In the genomic region with DNA sequence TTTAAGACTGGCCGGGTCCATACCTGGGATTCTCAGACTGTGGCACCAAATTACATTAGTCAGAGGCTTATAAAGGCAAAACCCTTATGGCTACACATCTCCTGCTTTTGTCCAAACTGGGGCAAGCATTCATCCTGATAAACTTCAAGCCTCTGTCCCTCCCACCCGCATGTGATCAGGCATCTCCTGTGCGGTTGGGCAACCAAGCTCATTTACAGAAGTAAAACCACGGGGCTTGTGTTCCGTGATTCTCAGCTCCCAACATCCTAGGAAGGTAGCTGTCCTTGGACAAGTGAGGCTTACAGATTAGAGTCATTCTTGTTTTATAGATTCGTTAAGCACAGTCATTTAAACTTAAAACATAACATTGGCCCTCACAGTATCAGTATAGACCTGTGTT, we compare ENCODE assay signal across 36 mouse cellular contexts. TPM values are rescaled to one million over a fixed set of nuclear protein-coding genes. Genes with fewer than 3 reads are reported as not detected.
"Had no signal": no experiment of that assay in that cellular context is flagged by ENCODE, and none has a peak within 500 bp of the region (broad histone marks: within the 10 kb centered on the region; RNA-seq: fewer than 3 reads in every experiment).

No protein-coding gene starts in this region.

- ATAC-seq: hindbrain, embryonic 16.5 days; hindbrain, postnatal 0 days; inflammation-experienced regulatory T-cells, adult 6 months; intestine, embryonic 15.5 days; intestine, embryonic 16.5 days; intestine, postnatal 0 days had no signal

- DNase-seq: heart, postnatal 10 days; heart, postnatal 14 days; heart, postnatal 36 days; heart, postnatal 4 days; kidney, adult 11 months; kidney, adult 18-20 months; kidney, adult 2 months; kidney, adult 8-10 months; kidney, adult 9 months; kidney, postnatal 10 days; kidney, postnatal 14 days; kidney, postnatal 25 days; kidney, postnatal 36 days; kidney, postnatal 4 days; layer of hippocampus, adult 9-11 months; layer of hippocampus, postnatal 36 days had no signal

- H3K27me3 ChIP-seq: heart, embryonic 12.5 days; heart, embryonic 13.5 days; heart, embryonic 15.5 days; hindbrain, embryonic 13.5 days; hindbrain, embryonic 15.5 days; intestine, embryonic 15.5 days; kidney, embryonic 15.5 days had no signal

- H3K27ac ChIP-seq: heart, embryonic 13.5 days; heart, embryonic 15.5 days; hindbrain, embryonic 10.5 days; hindbrain, embryonic 12.5 days; hindbrain, embryonic 13.5 days; hindbrain, embryonic 14.5 days; hindbrain, embryonic 15.5 days; hindbrain, postnatal 0 days; intestine, embryonic 15.5 days; kidney, embryonic 15.5 days; kidney, postnatal 0 days; layer of hippocampus, adult 2 months; left cerebral cortex, adult 2 months had no signal

- H3K4me2 ChIP-seq: heart, embryonic 11.5 days; heart, embryonic 12.5 days; heart, embryonic 13.5 days; heart, embryonic 15.5 days; hindbrain, embryonic 12.5 days; hindbrain, embryonic 13.5 days; hindbrain, embryonic 14.5 days; hindbrain, embryonic 15.5 days; intestine, embryonic 15.5 days; kidney, embryonic 15.5 days had no signal

- H3K9ac ChIP-seq: heart, embryonic 12.5 days; heart, embryonic 13.5 days; heart, embryonic 15.5 days; hindbrain, embryonic 12.5 days; hindbrain, embryonic 13.5 days; hindbrain, embryonic 14.5 days; hindbrain, embryonic 15.5 days; intestine, embryonic 15.5 days; kidney, embryonic 15.5 days had no signal

- H3K9me3 ChIP-seq: heart, embryonic 12.5 days; heart, embryonic 13.5 days; heart, embryonic 15.5 days; hindbrain, embryonic 10.5 days; hindbrain, embryonic 12.5 days; hindbrain, embryonic 13.5 days; hindbrain, embryonic 15.5 days; intestine, embryonic 15.5 days; kidney, embryonic 15.5 days had no signal

- H3K4me3 ChIP-seq: heart, embryonic 12.5 days; heart, embryonic 13.5 days; heart, embryonic 15.5 days; hindbrain, embryonic 10.5 days; hindbrain, embryonic 12.5 days; hindbrain, embryonic 13.5 days; hindbrain, embryonic 15.5 days; intestine, embryonic 15.5 days; kidney, embryonic 15.5 days; layer of hippocampus, adult 2 months; left cerebral cortex, adult 2 months had no signal

- H3K36me3 ChIP-seq: hindbrain, embryonic 10.5 days; intestine, embryonic 15.5 days had no signal

RNA-seq across cellular contexts. Expression of gene S1pr5, which starts 41.4 kb away (rescaled TPM):
- polyA plus RNA-seq: intestine, embryonic 15.5 days; intestine, postnatal 0 days; kidney, embryonic 15.5 days; kidney, postnatal 0 days; large intestine, adult 2 months had no signal
